Mouse (Mus musculus) 416B (cell line): ENCODE results near the gene Taf1a.
"Not testable (repeated sequence)": the region's sequence is repeated elsewhere in the genome, so short reads cannot be mapped to it uniquely, and the experiment has no call there.

Experiments
- DNase-seq: peaks from one replicate; pipeline ENCODE4 v3.0.0; 2011; ENCODE audit warnings: low read depth

Taf1a gene

DNA sequence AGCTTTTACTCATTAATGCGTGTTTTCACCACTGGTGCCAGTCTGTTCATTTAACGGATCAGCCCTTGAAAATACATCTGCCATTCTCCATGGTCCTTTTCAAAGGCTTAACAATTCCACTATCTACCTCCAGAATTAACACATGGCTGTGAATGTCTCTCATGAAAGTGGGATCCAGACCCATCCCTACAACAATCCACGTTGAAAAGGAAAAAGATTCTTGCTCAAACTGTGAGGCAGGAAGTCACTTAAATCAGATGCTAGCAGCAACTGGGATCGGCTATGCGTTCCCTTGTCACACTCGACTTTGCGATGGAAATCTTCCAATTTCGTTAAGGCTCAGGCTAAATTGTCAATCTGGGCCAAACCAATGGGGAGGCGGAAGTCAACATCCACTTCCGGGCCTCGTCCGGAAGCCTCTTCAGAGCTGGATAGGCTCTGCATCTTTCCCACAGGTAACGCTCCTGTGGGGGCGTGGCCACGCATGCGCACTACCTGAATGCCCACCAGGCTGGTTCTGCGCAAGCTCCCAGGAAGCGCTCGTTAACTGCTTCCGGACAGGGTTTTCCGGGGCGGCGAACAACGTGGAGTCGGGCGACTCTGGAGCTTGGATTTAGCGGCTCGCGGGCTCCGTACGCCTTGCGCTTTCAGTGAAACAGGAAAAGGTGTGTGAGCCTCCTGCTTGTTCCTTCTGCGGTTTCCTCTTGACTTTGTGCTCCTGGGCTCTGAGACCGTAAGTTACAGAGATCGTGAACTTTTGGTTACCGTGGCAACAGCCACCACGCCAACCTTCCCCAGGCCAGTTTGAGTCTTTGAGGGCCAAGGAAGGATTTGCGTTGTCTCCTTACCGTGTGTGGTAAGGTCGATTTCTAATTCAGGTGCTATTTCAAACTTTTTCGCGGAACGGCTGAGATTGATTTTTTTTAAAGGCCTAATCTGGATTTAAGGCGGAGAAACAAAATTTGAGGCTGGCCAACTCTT lies at the start of gene Taf1a:
Taf1a (plus strand) TSS at position 556 of the 981 bp plus-strand sequence.
- DNase-seq = peak; percentile 93

DNA sequence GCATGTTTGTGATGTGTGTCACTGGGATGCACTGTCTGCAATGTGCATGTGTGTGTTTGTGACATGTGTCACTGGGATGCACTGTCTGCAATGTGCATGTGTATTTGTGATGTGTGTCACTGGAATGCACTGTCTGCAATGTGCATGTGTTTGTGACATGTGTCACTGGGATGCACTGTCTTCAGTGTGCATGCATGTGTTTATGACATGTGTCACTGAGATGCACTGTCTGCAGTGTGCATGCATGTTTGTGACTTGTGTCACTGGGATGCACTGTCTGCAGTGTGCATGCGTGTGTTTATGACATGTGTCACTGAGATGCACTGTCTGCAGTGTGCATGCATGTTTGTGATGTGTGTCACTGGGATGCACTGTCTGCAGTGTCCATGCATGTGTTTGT lies 45.9 kb upstream of the Taf1a start:
- not testable (repeated sequence) for DNase-seq

DNA sequence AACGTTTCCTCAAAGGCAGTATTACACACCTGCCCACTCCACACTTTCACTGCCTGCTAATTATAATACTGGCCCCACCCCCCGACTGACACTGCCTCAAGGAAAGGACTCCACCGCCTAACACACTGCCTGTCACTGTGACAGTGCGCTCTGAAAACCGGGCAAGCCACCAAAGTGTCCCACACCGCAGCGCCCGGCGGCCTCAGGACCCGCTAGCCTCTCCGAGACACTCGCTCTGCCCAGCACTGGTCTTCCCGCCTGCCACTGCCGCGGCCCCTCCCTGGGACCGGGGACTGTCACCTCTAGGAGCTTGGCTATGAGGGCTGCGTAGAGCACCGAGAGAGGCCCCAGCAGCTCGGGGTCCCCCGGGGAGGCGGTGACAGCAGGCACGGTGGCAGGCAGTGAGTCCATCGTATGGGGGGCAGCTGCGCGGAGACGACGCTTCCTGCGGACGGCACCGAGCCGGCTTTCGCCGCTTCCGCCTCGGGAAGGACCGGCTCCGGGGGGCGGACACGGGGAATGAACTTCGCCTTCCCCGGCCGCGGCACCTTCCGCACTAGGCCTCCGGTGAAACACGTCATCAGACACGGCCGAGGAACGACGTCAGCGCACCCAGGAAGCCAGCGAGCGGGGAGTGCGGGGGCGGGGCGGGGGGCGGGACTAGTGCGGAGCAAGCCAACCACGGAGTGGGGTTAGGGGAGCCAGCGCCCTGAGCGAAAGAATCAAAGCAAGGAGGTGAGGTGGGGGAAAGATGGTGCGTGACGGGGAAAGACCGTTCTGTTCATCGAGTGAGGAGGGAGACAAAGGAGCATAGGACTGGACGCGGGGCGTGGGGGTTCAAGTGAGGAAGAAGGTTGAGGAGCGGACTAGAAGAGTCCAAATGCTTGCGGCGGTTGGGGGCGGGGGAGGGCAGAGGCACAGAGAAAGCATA lies 43.6 kb upstream of the Taf1a start:
- peak; percentile 77 for DNase-seq

DNA sequence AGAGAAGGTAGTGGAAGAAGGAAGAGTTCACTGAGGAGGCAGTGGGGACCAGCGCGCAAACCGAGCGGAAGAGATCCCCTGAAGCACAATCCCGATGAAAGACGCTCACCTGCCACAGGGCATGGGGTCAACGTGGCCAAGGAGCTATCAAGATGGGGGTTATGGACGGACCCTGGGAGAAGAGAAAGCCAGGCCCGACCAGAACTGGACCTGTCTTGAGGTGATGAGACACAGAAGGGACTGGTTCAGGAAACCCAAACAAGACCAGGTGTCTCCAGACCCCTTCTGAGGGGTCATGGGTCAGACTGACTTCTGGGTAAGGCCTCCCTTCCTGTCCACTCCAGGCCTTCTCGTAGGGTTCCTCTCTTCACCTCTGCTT lies 43.0 kb upstream of the Taf1a start:
- peak; percentile 15 for DNase-seq

DNA sequence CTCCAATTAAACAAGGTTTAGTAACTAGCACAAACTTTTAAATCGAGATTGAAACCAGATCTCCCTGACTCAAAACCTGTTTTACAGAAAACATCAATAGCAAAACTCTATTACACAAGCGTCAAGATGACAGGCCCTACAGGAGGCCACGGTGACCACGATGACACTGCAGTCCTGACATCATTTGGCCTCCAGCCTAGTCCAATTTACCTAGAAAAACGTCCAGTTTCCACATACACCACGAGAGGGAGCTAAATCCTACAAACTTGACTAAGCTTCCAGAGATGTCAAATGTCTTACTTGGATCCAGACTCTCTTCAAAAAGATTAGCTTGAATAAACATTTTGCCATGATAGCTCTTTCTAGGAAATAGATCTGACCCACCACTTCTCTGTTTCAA lies 38.9 kb upstream of the Taf1a start:
- DNase-seq = peak; percentile 98

DNA sequence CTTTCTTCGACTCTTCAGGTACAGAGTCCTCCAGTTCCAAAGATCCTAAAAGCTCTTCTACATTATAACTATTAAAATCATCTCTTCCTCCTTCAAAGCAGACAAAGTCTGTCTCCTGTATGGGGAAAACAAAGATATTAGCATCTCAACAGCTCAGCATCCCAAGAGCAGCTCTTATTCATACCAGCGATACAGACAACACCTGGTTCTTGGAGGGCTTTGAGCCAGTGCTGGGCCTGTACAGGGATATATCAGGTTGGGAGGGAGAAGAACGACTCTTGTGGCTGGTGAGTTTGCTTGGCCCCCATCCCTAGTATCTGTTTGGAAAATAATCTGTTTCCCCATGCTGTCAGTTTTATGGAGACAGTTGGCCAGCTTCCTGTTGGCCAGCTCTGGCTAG lies 29.9 kb upstream of the Taf1a start:
- no peak for DNase-seq

DNA sequence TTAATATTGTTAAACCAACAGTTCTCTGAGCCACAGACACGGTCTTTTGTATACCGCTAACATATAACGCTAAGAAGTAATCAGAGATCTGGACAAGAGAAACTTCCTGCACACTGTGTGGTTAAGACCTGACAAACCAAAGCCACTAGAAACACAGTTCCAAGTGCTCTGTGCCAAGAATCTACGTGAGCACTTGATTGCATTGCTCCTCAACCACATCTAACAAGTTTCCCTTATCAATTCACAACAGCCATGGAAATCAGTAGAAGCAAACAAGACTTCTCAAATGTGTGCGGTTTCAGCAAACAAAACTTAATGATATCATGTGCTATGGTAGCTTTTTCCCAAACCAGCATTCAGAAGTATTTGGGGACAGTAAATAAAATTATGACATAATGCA lies 26.5 kb upstream of the Taf1a start:
- DNase-seq = peak; percentile 94

DNA sequence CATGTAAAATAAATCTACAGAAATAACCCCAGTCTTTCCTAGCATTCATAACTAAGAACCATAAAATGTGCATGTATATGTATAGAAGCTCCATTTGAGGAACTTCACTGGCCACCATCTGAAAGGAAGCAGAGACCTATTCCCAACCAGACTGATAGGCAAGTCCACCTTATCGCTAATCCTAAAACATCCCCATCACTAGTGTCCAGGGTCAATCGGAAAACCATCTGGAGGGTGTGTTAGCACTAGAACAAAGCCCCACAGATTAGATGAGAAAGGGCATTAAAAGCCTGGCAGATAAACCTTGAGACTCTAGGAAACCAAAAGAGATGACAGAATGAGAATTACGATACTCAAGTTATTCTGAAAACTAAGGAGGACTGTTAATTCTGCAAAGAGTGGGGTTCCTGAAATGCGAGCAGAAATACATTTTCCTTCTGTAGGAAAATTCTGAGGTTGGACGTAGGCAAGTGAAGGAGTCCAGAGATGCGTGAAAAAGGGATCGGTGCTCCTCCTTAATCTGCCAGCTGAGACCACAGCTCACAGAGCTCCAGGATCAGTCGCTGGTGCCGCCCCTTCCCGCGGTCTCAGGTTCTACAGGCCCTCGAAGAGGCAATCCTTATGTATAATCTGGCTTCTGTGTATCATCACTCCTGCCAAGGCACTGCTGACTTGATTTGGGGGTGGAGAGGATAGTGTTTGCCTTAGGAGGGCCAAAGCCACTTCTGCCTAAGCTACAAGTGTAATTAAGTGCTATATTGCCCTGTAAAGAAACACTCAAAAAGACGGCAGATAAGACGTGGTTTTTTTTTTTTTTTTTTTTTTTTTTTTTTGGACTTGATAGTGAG lies 25.8 kb upstream of the Taf1a start:
- DNase-seq = no peak

DNA sequence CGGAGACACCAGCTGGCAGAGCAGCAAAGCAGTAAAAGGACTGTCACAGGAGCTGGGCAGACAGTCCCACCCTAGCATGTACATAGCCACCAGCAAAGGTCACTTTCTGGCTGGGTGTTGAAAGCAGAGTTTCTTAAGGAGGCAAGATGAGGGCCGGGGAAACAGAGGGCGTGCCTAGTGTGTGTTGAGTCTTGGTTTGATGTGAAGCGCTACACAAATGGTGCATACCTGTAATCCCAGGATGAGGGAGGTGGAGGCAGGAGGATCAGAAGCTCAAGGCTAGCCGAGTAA lies 25.3 kb upstream of the Taf1a start:
- DNase-seq = no peak

DNA sequence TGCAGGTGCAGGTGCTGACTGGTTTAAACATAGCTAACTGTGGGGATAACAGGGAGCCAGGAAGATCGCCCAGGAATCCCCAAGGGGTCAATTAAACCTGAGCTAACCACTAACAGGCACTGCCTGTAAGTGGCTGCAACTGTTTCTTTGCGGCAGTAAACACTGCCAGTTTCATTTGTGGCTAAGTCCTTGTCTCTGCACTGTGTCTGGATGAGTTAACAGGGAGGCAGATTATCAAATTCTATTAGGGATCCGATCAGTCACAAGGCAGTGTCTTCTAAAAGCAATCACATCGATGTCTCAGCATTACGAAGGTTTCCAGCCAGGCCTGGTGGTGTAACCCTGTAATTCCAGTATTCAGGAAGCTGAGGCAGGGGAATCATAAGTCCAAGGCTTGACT lies 22.4 kb upstream of the Taf1a start:
- no peak for DNase-seq

DNA sequence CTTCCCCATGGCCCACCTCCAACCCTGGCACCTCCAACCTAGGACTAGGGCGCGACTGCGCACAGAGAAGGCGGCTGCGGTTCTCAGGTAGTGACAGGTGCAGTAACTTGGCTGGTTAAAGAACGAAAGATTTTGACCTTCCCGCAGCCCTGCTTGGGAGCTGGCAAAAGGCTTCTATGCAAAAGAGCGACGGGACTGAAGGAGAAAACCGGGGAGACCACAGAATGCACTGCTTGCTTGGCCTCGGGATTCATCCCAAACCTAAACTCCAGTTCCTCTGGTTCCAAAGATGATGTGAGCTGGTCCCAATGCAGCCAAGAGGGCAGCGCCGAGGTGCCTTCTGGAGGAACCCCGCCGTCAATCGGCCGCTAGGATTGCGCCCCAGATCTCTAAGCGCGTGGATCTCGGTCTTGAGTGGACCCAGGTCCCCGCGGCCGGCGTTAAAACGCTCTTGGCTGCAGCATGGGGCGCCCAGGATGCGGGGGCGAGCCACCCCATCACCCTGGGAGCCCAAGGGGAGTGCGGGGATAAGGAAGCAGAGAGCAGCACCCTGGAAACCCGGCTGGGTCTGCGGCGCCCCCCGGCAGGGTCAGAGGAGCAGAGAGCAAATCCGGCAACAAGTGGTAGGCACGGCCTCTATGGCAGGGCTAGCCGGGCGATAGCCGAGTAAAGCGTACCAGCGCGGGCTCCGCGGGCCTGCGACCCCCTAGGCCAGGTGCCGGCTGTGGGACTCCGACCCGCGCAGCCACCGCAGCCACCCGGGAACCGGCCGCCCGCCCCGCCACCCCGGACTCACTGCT lies 20.0 kb upstream of the Taf1a start:
- no peak for DNase-seq

DNA sequence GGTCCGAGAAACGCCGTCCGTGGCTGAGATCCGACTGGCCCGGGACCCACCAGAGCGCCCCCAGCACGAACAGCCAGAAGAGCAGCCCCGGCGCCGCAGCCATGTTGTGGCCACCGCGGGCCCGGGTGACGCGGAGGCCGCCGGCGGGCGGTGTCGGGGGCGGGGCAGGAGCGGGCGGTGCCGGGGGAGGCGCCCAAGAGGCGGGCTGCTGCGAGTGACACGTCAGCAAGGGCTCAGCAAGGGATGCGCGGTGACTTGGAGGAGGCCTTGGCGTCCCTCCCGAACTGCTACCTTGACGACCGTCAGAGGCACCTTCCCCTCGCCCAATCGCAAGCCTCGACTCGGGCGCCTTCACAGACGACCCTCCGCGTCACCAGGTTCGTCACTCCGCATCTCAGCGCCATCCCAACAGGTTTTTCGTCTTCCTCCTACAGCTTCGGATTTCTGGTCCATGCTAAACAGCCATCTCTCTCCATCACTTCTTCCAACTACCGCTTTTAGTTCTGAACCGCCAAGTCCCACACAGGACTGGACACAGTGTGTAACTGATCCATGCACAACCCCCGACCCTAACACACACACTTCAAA lies 19.3 kb upstream of the Taf1a start, which contains the start of gene Mia3:
Mia3 (minus strand) TSS at position 127 of the 588 bp plus-strand sequence.
- DNase-seq = peak; percentile 92

DNA sequence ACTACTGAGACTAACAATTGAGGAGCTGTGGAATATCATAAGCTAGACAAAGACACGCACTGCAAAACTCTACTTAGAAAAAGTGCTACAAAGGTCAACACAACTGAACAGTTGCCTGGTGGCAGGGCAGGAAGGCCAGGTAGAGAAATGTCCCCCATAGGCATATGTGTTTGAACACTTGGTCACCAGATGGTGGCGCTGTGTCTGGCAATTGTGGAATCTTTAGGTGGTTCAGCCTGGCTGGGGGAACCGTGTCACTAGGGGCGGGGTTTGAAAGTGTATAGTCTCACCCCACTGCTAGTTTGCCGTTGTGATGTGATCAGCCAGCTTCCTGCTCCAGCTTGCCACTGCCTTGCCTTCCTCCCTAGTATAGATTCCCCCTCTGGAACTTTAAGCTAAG lies 14.1 kb upstream of the Taf1a start:
- DNase-seq = no peak

DNA sequence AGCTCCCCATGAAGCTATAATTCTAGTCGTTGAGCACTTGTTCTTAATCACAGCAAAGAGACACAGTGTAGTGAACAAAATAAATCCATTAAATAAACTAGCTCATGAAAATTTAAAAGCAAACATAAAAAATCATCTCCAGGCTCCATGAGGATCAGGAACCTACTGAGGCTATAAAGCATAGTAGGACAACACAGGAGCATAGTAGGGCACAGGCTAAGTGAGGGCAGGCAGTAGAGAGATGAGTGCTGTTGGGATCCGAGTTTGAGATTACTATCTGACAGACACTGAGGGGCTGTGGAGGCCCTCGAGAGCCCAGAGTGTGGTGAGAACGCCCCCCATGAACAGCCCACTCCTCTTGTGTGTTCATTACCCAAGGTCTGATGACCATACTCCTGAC lies 11.7 kb upstream of the Taf1a start:
- no peak for DNase-seq

DNA sequence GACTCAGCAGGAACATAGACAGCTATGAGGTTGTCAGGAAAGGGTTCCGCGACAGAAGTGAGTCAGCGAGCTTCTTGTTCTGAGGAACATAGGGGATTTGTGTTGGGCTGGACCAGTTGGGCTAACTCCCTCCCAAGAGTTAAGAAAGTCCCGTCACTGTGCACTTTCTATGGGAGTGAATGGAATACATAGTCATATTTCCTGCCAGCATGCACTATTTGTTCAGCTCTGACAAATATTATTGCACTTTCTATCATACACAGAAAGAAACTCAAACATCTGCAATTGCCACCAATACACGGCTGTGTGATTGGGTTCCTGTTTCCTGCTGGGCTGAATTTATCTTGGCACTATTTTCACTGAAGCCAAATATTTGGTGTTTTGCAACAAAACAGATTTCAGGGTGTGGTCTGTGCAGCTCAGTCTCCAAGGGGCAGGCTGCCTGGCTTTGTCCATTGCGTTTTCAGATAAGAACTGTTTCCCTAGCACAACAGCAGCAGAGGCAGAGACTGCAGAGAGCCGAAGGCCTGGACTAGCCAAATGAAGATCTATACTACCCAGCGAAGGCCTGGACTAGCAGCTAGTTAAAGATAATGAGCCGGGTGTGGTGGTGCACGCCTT lies 10.3 kb upstream of the Taf1a start:
- DNase-seq = peak; percentile 45

DNA sequence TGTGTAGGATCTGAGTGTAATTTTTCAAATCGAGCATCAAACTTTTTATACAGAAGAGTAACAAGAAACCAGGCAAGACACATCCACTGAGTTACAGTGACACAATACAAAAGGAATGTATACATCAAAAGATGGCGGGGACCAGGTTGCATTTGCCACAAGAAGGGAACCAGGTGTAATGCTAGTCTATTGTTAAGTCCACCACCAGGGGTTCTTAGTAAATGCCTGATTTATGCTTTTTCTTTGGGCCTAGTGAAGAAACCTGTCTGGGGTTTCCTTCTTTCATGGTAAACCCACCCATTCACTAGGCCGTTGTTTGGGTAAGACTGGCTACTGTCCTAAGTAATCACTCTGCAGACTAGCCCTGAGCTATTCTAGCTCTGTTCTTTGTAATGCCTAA lies 9.4 kb upstream of the Taf1a start:
- DNase-seq = not testable (repeated sequence)

DNA sequence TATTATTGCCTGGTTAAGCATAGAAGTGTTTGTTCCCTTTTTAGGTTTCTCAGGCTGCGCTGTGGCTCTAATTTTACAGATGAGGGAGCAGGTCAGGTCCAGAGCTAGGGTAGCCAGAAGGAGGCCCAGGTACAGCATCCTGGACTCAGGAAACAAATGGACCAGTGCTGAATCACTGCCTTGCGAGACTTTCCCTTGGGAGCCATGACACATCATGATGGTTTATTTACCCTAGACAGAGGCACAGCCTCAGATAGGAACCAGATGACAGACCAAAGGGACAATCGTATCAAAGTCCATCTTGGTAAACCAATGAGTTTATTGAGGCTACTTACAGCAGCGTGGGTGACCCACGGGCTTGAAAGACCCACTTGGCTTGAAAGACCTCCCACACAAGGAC lies 7.0 kb upstream of the Taf1a start:
- no peak for DNase-seq

DNA sequence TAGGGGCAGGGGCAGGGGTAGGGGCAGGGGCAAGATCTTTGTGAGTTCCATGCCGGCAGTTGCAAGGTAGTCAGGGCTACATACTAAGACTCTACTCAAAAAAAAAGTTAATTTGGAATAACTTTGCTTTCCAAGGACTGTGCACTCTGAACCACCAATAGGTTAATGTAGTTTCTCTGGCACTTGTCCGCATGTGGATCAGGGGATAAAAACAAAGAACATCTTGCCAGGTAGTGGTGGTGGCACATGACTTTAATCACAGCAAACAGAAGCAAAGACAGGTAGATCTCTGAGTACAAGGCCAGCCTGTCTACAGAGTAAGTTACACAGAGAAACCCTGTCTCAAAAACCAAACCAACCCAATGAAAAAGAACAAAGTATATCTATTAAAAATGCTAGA lies 6.2 kb upstream of the Taf1a start:
- no peak for DNase-seq

DNA sequence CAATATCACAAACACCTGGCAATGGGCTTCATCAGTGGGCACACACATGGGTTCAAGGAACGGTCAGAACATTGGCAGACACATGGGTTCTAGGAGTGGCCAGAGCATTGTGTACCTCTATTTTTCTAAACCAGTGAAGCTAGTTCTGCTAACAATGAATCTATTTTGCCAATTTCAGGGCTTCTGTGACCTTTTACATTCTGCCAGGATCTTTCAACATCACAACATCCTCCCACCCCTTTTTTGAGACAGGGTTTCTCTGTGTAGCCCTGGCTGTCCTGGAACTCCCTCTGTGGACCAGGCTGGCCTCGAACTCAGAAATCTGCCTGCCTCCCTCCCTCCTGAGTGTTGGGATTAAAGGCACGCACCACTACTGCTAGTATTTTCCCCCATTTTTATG lies 1.4 kb upstream of the Taf1a start:
- DNase-seq = not testable (repeated sequence)

DNA sequence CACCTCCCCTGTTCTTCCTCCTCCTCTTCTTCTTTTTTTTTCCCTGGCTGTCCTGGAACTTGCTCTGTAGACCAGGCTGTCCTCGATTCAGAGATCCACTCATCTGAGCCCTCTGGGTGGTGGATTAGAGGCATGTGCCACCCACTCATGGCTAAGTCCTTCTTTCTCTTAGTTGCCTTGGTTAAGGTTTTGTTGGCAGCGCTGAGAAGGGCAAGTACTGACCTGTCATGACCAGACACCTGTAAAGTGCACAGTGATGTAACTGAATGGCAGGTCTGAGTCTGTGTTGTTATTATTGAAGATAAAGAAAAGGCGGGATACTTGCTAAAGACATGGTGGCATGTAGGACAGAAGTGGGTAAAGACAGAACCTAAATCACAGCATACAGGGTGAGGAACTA lies 14.6 kb downstream of the Taf1a start:
- no peak for DNase-seq
